Mouse (Mus musculus) cerebellum, adult 2 months (tissue): ENCODE measurements around the gene Rit1.

Experiments used
- CTCF ChIP-seq: fragments of 200-500 bp; IDR thresholded peaks from 2 replicates; pipeline ENCODE4 v1.5.1; 2011; ENCODE audit warnings: low read depth, mild to moderate bottlenecking, control low read depth, low read length, moderate library complexity, borderline replicate concordance; ENCODE audit not compliant: insufficient read depth
- POLR2A ChIP-seq: fragments of 200-500 bp; IDR thresholded peaks from 2 replicates; pipeline ENCODE4 v1.6.1; 2011; ENCODE audit warnings: low read length, control low read depth, borderline replicate concordance; ENCODE audit not compliant: insufficient read depth

GRCm38 (mm10) chr3:88684980-88685941 is 31.4 kb upstream of the Rit1 start, which contains the start of gene Khdc4:
- TF ChIP-seq CTCF = no peak
- TF ChIP-seq POLR2A = peak; percentile 90
